In genomic region chr15:6726130-6726808, GRCm38 (mm10) we compare ENCODE assay signal across 24 mouse cellular contexts. TPM values are rescaled to one million over a fixed set of nuclear protein-coding genes. Genes with fewer than 3 reads are reported as not detected.
DNase-seq lines count a peak whose midpoint lies in the region; ATAC-seq and TF ChIP-seq lines count a peak whose summit lies in the region.
"Had no signal": no experiment of that assay in that cellular context is flagged by ENCODE, and none has a peak within 500 bp of the region (broad histone marks: within the 10 kb centered on the region; RNA-seq: fewer than 3 reads in every experiment).

No protein-coding gene starts in this region.

- no peaks in the 10 kb centered on the region; the same call in 1 of the 2 replicates for H3K4me1 ChIP-seq in lung, adult 2 months (ENCODE audit: control insufficient read depth, insufficient read depth, low read length)
- peaks cover 9% of the 10 kb centered on the region for H3K4me1 ChIP-seq in intestine, embryonic 16.5 days (ENCODE audit: control insufficient read depth, insufficient read depth, low read length)
- H3K4me1 ChIP-seq: hindbrain, embryonic 12.5 days; midbrain, embryonic 15.5 days had no signal

- H3K4me3 ChIP-seq in lung, adult 2 months (replicated peaks; ENCODE audit: extremely low read depth, low read depth, low read length) = no peak overlapping the region
- no peak overlapping the region for H3K4me3 ChIP-seq in intestine, embryonic 16.5 days (ENCODE audit: low read length)
- H3K4me3 ChIP-seq: embryonic facial prominence, embryonic 13.5 days; erythroblast, embryonic 14.5 days; hindbrain, embryonic 12.5 days; layer of hippocampus, adult 2 months; midbrain, embryonic 15.5 days; neural tube, embryonic 15.5 days had no signal

- no peaks in the 10 kb centered on the region for H3K9me3 ChIP-seq in intestine, embryonic 16.5 days (ENCODE audit: control insufficient read depth, low read length)
- H3K9me3 ChIP-seq: embryonic facial prominence, embryonic 13.5 days; hindbrain, embryonic 12.5 days; midbrain, embryonic 15.5 days; neural tube, embryonic 15.5 days had no signal

- ATAC-seq in intestine, embryonic 16.5 days = peak; percentile 84
- ATAC-seq: forebrain, embryonic 14.5 days; liver, postnatal 0 days had no signal

- H3K36me3 ChIP-seq in intestine, embryonic 16.5 days (ENCODE audit: control insufficient read depth, insufficient read depth, low read length) = no peaks in the 10 kb centered on the region
- H3K36me3 ChIP-seq: embryonic facial prominence, embryonic 13.5 days; hindbrain, embryonic 12.5 days; midbrain, embryonic 15.5 days; neural tube, embryonic 15.5 days had no signal

- WGBS in lung, adult 2 months = 55% methylated on average over 5 of the region's 5 CpGs
- WGBS in intestine, embryonic 16.5 days = 64% methylated on average over 5 of the region's 5 CpGs

- no peak for TF ChIP-seq POLR2A in lung, adult 2 months (IDR thresholded peaks at IDR 0.05; ENCODE audit: borderline replicate concordance, extremely low read depth, low read depth, low read length)

- H3K27ac ChIP-seq in intestine, embryonic 16.5 days (ENCODE audit: low read length) = no peak overlapping the region
- H3K27ac ChIP-seq: embryonic facial prominence, embryonic 13.5 days; hindbrain, embryonic 12.5 days; layer of hippocampus, adult 2 months; macrophage; midbrain, embryonic 15.5 days; neural tube, embryonic 15.5 days had no signal

- no peak for TF ChIP-seq CTCF in lung, adult 2 months (IDR thresholded peaks at IDR 0.05; ENCODE audit: insufficient read depth, low read length)

- no peaks in the 10 kb centered on the region for H3K27me3 ChIP-seq in intestine, embryonic 16.5 days (replicated peaks; ENCODE audit: control insufficient read depth, insufficient read depth, low read length)
- H3K27me3 ChIP-seq: embryonic facial prominence, embryonic 13.5 days; hindbrain, embryonic 12.5 days; midbrain, embryonic 15.5 days; neural tube, embryonic 15.5 days had no signal

- no peak overlapping the region for H3K4me2 ChIP-seq in intestine, embryonic 16.5 days (ENCODE audit: low read depth, low read length)
- H3K4me2 ChIP-seq: embryonic facial prominence, embryonic 13.5 days; hindbrain, embryonic 12.5 days; midbrain, embryonic 15.5 days; neural tube, embryonic 15.5 days had no signal

- no peak overlapping the region for H3K9ac ChIP-seq in intestine, embryonic 16.5 days (ENCODE audit: low read depth, low read length)
- H3K9ac ChIP-seq: embryonic facial prominence, embryonic 13.5 days; hindbrain, embryonic 12.5 days; liver, postnatal 0 days; midbrain, embryonic 15.5 days; neural tube, embryonic 15.5 days had no signal

- DNase-seq in lung, postnatal 25 days (ENCODE audit: low spot score) = peak; percentile 34
- DNase-seq in lung, adult 2 months = no peak
- peak; percentile 78 for DNase-seq in T-cell, adult 2 months (ENCODE audit: low spot score)
- DNase-seq in urinary bladder, postnatal 25 days (ENCODE audit: low spot score) = no peak
- DNase-seq in cerebellum, adult 11 months = no peak
- DNase-seq in adipocyte (ENCODE audit: low spot score) = no peak
- DNase-seq: adrenal gland, adult 2 months; cerebellum, adult 18-20 months; cerebellum, postnatal 36 days; embryo, embryonic 11 days; kidney, adult 9 months; kidney, postnatal 14 days; liver, postnatal 0 days; right cerebral cortex, adult 18-20 months; thymus, postnatal 14 days had no signal

RNA-seq across cellular contexts. Expression of gene Rictor, which starts 18.1 kb away (rescaled TPM):
- polyA plus RNA-seq in lung, adult 2 months (2012; rRNA removed) = 6.2 and 10.3 TPM in 2 replicates
- polyA plus RNA-seq in intestine, embryonic 16.5 days (2015; fragmentation: Nextera tagmentation; extraction: Ambion mirVana) = 32.8 and 33.0 TPM in 2 replicates

Comparison
In these comparisons a context has a peak if more than half of its experiments do, and no peak if none do; other contexts are left out.
1. DNase-seq: peak in lung, postnatal 25 days (single experiment) and T-cell, adult 2 months (single experiment); none in lung, adult 2 months (single experiment), urinary bladder, postnatal 25 days (single experiment), cerebellum, adult 11 months (single experiment) and adipocyte (single experiment).